ENCODE assay signal across 7 mouse cellular contexts in the genomic region with DNA sequence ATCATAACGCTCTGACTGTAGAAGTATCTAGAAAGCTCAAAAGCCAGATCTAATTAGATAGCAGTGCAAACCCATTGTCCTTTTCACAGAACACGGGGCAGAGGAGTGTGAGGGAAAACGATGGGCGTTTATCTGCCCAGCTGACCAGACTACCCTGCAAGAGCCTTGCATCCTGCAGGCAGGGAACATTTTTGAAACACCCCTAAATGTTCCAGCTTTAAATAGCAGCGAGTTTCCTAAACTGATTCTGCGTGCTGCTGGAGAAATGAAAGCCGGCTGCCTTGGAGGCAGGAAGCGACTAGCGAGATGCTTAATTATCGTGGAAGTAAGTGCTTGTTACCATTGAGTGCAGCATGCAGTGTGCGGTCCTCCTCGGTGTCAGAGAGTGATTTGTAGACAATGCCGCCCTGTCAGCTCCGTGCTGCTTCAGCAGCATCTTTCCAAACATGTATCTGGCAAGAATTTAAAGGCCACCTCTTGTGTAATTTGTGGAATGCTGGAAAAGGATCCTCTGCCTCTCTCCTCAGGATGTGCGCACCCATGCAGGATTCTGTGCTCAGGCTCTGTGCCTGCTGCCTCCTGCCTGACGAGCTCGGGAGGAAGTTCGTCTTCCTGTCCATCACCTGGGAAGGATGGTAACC.
DNase-seq lines count a peak whose midpoint lies in the region; ATAC-seq lines count a peak whose summit lies in the region.

No protein-coding gene starts in this region.

- H3K9me3 ChIP-seq in embryonic facial prominence, embryonic 12.5 days: no peaks in the 10 kb centered on the region
- no peaks in the 10 kb centered on the region for H3K9me3 ChIP-seq in heart, embryonic 16.5 days (replicated peaks; ENCODE audit: control insufficient read depth, low read length)
- no peaks in the 10 kb centered on the region for H3K9me3 ChIP-seq in stomach, embryonic 15.5 days

- no peak for ATAC-seq in embryonic facial prominence, embryonic 12.5 days (ENCODE audit: insufficient number of reproducible peaks, insufficient read depth, low FRiP score, low TSS enrichment)
- ATAC-seq in heart, embryonic 16.5 days (replicated peaks; ENCODE audit: extremely low read depth, insufficient read depth, low FRiP score): peak; percentile 40; the same call in 1 of the 2 replicates
- ATAC-seq in stomach, embryonic 15.5 days (ENCODE audit: insufficient read depth, low FRiP score, low read depth): no peak; the same call in 1 of the 2 replicates

- H3K4me3 ChIP-seq in embryonic facial prominence, embryonic 12.5 days: peak overlapping the region; percentile 6; the same call in 1 of the 2 replicates
- peak overlapping the region; percentile 44 for H3K4me3 ChIP-seq in heart, embryonic 16.5 days (ENCODE audit: low read length)
- peak overlapping the region; percentile 12; the same call in 1 of the 2 replicates for H3K4me3 ChIP-seq in stomach, embryonic 15.5 days (replicated peaks)

- no peaks in the 10 kb centered on the region for H3K27me3 ChIP-seq in embryonic facial prominence, embryonic 12.5 days
- H3K27me3 ChIP-seq in heart, embryonic 16.5 days (ENCODE audit: control insufficient read depth, insufficient read depth, low read length): no peaks in the 10 kb centered on the region
- H3K27me3 ChIP-seq in stomach, embryonic 15.5 days (replicated peaks): no peaks in the 10 kb centered on the region

- DNase-seq in cerebellum, adult 9-10 months: peak; percentile 48
- peak; percentile 34 to 46 for DNase-seq in layer of hippocampus, postnatal 10 days (ENCODE audit: low spot score in 2 of 2)
- peak; percentile 44 for DNase-seq in lung, postnatal 25 days (ENCODE audit: low spot score)
- DNase-seq in yolk sac, embryonic 10.5 days (ENCODE audit: low spot score): no peak

- peaks cover 25% of the 10 kb centered on the region for H3K4me1 ChIP-seq in embryonic facial prominence, embryonic 12.5 days
- H3K4me1 ChIP-seq in heart, embryonic 16.5 days (ENCODE audit: control insufficient read depth, insufficient read depth, low read length): peaks cover 21% of the 10 kb centered on the region
- H3K4me1 ChIP-seq in stomach, embryonic 15.5 days: peaks cover 4% of the 10 kb centered on the region; the same call in 1 of the 2 replicates

- H3K36me3 ChIP-seq in embryonic facial prominence, embryonic 12.5 days: 0 out of 2 replicates have a peak, but pooled peaks cover 11% of the 10 kb centered on the region
- H3K36me3 ChIP-seq in heart, embryonic 16.5 days (ENCODE audit: control insufficient read depth, insufficient read depth): peaks cover 5% of the 10 kb centered on the region; the same call in 1 of the 2 replicates
- H3K36me3 ChIP-seq in stomach, embryonic 15.5 days: no peaks in the 10 kb centered on the region; the same call in 1 of the 2 replicates

- H3K4me2 ChIP-seq in embryonic facial prominence, embryonic 12.5 days (replicated peaks): peak overlapping the region; percentile 40
- H3K4me2 ChIP-seq in heart, embryonic 16.5 days (ENCODE audit: low read depth, low read length): peak overlapping the region; percentile 64
- H3K4me2 ChIP-seq in stomach, embryonic 15.5 days: peak overlapping the region; percentile 42

- 0 out of 2 replicates have a peak overlapping the region, but pooled peaks have one; percentile 11 for H3K9ac ChIP-seq in embryonic facial prominence, embryonic 12.5 days
- peak overlapping the region; percentile 19 for H3K9ac ChIP-seq in heart, embryonic 16.5 days (ENCODE audit: low read length)
- H3K9ac ChIP-seq in stomach, embryonic 15.5 days: no peak overlapping the region

- no peak overlapping the region for H3K27ac ChIP-seq in embryonic facial prominence, embryonic 12.5 days
- peak overlapping the region; percentile 58 for H3K27ac ChIP-seq in heart, embryonic 16.5 days (ENCODE audit: low read length)
- peak overlapping the region; percentile 42 for H3K27ac ChIP-seq in stomach, embryonic 15.5 days

- 18% methylated on average over 18 of the region's 18 CpGs for WGBS in embryonic facial prominence, embryonic 12.5 days
- WGBS in heart, embryonic 16.5 days: 12% methylated on average over 18 of the region's 18 CpGs
- WGBS in stomach, embryonic 15.5 days: 28% methylated on average over 18 of the region's 18 CpGs
